Mouse (Mus musculus): ENCODE results near the gene Mthfsd. TPM values are rescaled to one million over a fixed set of nuclear protein-coding genes. Genes with fewer than 3 reads are reported as not detected.

The Mthfsd gene
- polyA plus RNA-seq, 1 experiment from 2014 or later = 50.3 TPM

DNA sequence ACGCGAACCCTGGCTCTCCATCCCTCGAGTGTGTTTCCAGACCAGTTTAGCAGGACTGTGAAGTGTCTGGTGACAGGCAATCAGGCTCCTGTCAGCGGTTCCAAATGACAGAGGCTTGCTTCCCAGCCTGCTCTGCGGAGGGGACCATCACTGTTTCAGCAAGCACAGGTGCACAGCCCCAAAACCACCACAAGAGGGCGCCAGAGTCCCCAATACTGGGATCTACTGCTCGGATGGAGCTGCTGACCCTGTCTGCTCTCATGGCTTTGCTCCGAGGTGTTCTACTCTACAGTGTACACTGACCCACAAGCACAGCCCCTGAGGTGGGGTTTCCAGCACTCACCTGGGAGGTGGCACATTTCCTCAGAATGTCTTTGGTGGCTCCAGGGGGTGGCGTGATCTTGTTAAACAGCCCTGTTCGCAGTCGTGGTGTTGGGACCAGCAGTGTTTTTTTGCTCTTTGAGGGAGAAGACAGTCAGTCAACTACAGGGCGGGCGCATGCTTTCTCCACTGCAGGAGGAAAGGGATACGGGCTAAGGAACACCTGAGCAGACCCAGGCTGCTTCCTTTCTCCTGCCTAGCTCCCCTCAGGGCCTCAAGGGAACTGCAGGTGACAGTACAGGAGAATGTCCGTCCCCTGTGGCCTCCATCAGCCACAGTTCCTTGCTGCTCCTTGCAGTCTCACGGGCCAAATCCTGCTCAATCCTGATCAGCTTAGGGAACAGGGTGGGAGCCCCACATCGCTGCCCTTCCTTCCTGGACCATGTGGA is 4.0 kb downstream of the Mthfsd start:
- Histone ChIP-seq H3K9ac (no peak overlapping the region), H3K36me3 (peaks cover 16% of the 10 kb centered on the region), H3K9me3 (no peaks in the 10 kb centered on the region), H3K4me1 (replicated peaks) (peaks cover 17% of the 10 kb centered on the region), H3K4me3 (no peak overlapping the region), H3K27ac (replicated peaks) (no peak overlapping the region), H3K4me2 (no peak overlapping the region), H3K27me3 (no peaks in the 10 kb centered on the region)
- 52% methylated on average over 17 of the region's 17 CpGs for WGBS
- no peak for ATAC-seq (ENCODE audit: low FRiP score, low read depth)

DNA sequence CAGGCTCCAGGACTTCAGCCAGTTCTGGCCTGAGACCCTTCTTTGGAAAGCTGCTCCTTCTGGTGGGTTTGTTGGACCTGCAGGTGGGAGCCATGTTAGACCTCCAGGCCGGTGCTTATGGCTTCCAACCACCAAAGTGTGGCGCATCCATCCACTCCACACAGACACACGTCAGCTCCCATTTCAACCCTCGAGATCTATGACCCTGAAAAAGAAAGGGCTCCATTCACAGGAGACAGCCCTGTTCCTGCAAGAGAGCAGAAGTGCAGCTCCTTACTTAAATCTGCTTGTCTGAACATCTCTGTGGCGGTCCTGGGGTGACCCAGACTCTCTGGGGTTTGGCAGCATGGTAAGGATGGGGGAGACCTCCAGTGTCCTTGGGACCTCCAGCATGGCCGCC is 14.7 kb downstream of the Mthfsd start:
- H3K27me3 ChIP-seq = peaks cover 56% of the 10 kb centered on the region
- WGBS = 70% methylated on average over 6 of the region's 6 CpGs
- no peak overlapping the region for H3K27ac ChIP-seq (replicated peaks)
- no peak overlapping the region for H3K4me2 ChIP-seq
- H3K9ac ChIP-seq = no peak overlapping the region
- no peak overlapping the region for H3K4me3 ChIP-seq
- H3K36me3 ChIP-seq = peaks cover 15% of the 10 kb centered on the region
- ATAC-seq (ENCODE audit: low FRiP score, low read depth) = no peak
- H3K9me3 ChIP-seq = no peaks in the 10 kb centered on the region
- H3K4me1 ChIP-seq (replicated peaks) = no peaks in the 10 kb centered on the region

DNA sequence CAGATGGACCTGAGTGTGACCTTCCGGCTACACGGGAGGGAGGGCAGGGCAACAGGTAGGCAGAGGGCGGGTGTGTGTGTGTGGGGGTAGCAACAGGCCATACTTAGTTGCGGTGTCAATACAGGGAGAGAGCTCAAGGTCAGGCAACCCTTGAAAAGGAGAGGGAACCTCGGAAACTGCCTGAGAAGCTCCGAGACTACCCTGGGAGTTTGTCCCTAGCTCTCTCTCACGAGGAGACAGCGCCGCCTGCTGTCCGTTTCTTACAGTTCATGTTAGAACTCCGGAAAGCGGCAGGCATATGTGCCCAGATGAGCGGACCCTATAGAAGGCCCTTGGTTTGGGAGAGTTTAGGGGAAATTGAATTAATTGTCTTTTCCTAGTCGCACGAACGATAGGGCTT is 15.6 kb downstream of the Mthfsd start:
- WGBS = 3% methylated on average over 16 of the region's 16 CpGs
- H3K4me1 ChIP-seq (replicated peaks) = no peaks in the 10 kb centered on the region
- H3K4me2 ChIP-seq = no peak overlapping the region
- peak; percentile 67 for ATAC-seq (ENCODE audit: low FRiP score, low read depth)
- no peak overlapping the region for H3K27ac ChIP-seq (replicated peaks)
- peaks cover 57% of the 10 kb centered on the region for H3K27me3 ChIP-seq
- no peak overlapping the region for H3K9ac ChIP-seq
- H3K9me3 ChIP-seq = no peaks in the 10 kb centered on the region
- peaks cover 7% of the 10 kb centered on the region; the same call in 1 of the 2 replicates for H3K36me3 ChIP-seq
- H3K4me3 ChIP-seq = no peak overlapping the region

DNA sequence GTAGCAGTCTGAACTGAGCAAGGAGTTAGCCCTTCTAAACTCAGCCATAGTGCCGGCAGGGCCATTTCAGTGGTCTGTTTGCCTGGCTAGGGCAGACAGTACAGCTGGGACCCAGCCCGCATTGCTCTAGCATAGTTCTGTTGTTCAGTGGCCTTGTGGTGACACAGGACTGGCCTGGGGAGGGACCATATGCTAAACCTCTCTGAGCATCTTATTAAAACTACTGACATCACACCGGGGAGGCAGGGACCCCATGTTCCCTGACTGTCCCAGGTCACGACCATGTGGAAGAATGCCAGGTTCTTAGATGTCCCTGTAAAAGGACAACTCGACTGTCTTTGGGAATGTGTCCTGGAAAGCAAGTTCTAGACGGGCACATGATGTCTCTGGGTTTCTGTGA is 16.1 kb downstream of the Mthfsd start:
- H3K9me3 ChIP-seq = no peaks in the 10 kb centered on the region
- H3K9ac ChIP-seq = no peak overlapping the region
- peaks cover 2% of the 10 kb centered on the region; the same call in 1 of the 2 replicates for H3K36me3 ChIP-seq
- no peak overlapping the region for H3K4me3 ChIP-seq
- 30% methylated on average over 6 of the region's 6 CpGs for WGBS
- peaks cover 62% of the 10 kb centered on the region for H3K27me3 ChIP-seq
- no peak overlapping the region for H3K27ac ChIP-seq (replicated peaks)
- ATAC-seq (ENCODE audit: low FRiP score, low read depth) = peak; percentile 25; the same call in 1 of the 2 replicates
- H3K4me2 ChIP-seq = no peak overlapping the region
- H3K4me1 ChIP-seq (replicated peaks) = no peaks in the 10 kb centered on the region

DNA sequence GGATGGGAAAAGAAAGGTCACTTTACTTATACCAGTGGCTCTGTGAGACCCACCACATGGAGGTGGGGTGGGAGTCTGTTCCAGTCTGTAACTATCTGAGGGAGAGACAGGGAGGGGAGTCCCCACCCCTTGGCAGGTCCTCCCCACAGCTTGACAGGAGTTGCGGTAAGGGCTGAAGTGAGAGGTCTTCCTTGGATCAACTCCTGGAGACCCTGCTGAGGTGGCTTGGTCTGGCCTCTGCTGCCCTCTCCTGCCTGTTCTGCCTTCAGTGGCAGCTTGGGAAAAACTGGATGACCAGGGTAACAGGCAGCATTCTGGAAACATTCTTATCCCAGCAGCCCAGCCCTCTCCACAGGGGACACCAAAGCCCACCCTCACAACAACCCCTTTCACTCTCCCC is 17.5 kb downstream of the Mthfsd start:
- no peak for ATAC-seq (ENCODE audit: low FRiP score, low read depth)
- Histone ChIP-seq H3K4me1 (replicated peaks) (no peaks in the 10 kb centered on the region), H3K27me3 (peaks cover 76% of the 10 kb centered on the region), H3K36me3 (no peaks in the 10 kb centered on the region), H3K4me3 (no peak overlapping the region), H3K27ac (replicated peaks) (no peak overlapping the region), H3K9ac (no peak overlapping the region), H3K4me2 (no peak overlapping the region), H3K9me3 (no peaks in the 10 kb centered on the region)
- 0% methylated on average over 1 of the region's 1 CpGs for WGBS

DNA sequence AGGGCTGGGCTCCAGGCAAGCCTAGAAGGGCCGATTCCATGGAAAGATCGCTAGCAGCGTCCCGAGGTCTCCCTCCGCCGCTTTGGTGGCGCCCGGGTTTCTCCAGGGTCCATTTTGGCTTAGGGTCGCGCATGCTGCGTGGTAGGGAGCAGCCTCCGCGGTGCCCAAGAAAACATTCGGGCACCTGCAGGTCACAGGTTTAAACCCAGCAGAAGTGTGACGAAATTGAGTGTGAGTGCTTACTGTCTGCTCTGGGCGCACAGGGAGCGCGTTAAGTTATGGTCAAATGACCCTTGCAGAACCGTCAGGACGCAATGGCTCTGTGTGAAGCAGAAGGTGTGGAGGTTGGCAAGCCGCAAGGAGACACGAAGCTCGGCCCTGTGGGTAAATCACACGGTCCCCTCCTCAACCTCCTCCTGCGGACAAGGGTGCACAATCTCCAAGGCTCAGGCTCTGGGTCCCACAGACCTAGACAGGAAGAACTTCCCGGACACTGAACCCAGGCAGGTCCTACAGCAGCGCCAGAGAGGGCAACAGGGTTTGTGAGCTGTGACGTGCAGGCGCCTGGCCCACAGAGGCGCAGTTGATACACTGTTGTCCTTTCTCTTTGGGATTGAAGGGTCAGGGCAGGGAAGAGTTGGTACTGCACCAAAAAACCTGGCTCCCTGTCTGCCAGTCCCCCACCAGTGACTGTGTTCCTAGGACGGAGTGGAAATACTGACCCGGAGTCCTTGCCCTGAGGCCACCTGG is 18.4 kb downstream of the Mthfsd start:
- H3K9ac ChIP-seq = no peak overlapping the region
- H3K4me2 ChIP-seq = no peak overlapping the region
- H3K9me3 ChIP-seq = no peaks in the 10 kb centered on the region
- 3% methylated on average over 32 of the region's 32 CpGs for WGBS
- H3K27me3 ChIP-seq = peaks cover 85% of the 10 kb centered on the region
- H3K27ac ChIP-seq (replicated peaks) = no peak overlapping the region
- ATAC-seq (ENCODE audit: low FRiP score, low read depth) = no peak
- H3K4me1 ChIP-seq (replicated peaks) = peaks cover 2% of the 10 kb centered on the region
- H3K36me3 ChIP-seq = no peaks in the 10 kb centered on the region
- no peak overlapping the region for H3K4me3 ChIP-seq

DNA sequence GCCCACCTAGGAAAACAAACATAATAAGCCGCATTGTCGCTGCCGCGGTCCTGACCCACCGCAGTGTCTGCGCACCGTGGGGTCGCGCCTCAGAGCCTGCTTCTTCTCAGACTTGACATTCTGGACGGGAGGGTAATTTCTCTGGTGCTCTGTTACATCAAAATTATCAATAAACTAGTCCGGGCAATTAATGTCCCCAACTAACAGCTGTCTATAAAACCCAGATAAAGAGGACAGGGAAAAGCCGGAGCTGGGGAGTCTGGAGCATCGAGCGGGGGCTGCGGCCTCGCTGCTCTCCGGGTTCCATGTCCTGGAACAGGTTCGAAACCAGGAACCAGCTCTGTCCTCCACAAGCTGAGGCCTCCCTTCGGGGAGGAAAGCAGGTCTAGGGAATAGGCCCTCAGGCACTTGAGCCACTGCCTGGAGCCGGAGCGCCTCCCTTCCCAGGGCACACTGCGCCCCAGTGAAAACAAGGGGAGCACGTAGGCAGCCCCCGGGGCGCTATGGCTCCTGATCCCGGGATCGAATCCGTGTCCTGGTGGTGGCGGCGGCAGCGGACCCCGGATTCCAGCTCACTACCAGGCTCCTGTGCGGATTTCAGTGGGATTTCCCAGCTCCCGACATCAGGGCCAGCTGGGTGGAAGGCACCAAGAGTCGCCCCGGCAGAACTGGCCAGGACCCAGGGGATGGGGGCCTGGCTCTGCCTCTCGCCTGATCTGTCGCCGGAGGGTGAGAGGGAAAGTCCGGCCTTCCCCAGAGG is 19.1 kb downstream of the Mthfsd start:
- no peaks in the 10 kb centered on the region for H3K36me3 ChIP-seq
- peaks cover 9% of the 10 kb centered on the region for H3K4me1 ChIP-seq (replicated peaks)
- H3K4me2 ChIP-seq = no peak overlapping the region
- no peak overlapping the region for H3K9ac ChIP-seq
- 3% methylated on average over 40 of the region's 40 CpGs for WGBS
- no peak for ATAC-seq (ENCODE audit: low FRiP score, low read depth)
- peaks cover 86% of the 10 kb centered on the region for H3K27me3 ChIP-seq
- H3K9me3 ChIP-seq = no peaks in the 10 kb centered on the region
- no peak overlapping the region for H3K4me3 ChIP-seq
- no peak overlapping the region for H3K27ac ChIP-seq (replicated peaks)

DNA sequence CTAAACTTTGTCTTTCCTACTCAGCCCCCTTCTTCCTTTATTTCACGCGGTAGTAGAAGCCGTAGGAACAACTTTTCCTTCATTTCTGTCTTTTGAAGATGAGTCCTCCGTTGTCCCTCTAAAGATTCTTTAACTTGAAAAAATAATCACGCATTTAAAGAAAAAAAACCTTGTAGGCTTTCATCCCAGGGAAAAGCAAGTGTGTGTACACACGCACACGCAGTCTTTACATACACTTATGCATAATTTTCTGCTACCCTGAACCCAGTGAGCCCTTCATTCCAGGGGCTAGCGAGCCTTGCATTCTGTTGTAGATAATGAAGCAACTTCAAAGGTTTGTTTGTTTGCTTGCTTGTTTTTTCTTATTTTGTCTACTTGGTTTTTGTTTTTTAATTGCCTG is 19.9 kb downstream of the Mthfsd start:
- ATAC-seq (ENCODE audit: low FRiP score, low read depth) = no peak

DNA sequence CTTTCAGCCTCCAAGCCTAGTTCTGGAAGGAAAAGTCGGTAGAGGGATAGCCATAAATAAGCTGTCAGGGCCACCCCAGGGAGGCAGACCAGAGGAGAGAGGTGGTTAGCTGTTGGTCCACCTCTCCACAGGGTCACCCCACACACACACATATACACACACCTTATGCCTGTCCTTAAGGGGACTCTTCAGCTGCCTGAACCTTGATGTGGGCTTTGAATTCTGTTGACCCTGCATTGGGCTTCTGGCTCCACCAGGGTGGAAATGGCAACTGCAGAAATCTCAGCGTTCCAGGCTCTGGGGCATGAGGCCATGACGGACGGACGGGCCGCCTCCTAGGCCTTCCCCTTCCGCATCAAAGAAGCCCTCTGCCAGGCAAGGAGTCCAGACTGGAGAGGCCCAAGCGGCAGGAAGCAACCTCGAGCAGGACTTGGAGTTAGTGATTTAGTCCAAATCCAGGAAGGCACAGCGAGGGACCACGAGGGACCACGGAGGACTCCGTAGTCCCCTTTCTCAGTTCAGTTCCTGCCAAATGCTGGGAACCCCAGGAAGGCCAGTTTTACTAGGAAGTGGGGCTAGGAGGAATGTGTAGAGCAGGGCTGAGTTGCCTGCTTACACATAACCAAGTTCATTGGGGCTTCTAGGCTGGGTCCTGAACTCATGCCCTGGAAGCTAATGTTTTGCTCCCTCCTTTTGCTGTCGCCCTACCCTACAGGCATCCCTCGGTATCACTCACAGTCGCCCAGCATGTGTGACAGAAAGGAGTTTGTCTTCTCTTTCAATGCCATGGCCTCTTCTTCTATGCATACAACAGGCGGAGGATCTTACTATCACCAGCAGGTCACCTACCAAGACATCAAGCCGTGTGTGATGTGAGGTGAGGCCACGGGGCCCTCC is 21.9 kb downstream of the Mthfsd start:
- WGBS = 14% methylated on average over 19 of the region's 19 CpGs
- no peaks in the 10 kb centered on the region for H3K9me3 ChIP-seq
- H3K36me3 ChIP-seq = no peaks in the 10 kb centered on the region
- no peak overlapping the region for H3K9ac ChIP-seq
- peaks cover 24% of the 10 kb centered on the region for H3K4me1 ChIP-seq (replicated peaks)
- H3K4me3 ChIP-seq = no peak overlapping the region
- no peak overlapping the region for H3K27ac ChIP-seq (replicated peaks)
- ATAC-seq (ENCODE audit: low FRiP score, low read depth) = no peak
- peaks cover 87% of the 10 kb centered on the region for H3K27me3 ChIP-seq
- no peak overlapping the region for H3K4me2 ChIP-seq

More for the DNA sequence above, 19.9 kb downstream of the Mthfsd start:
- WGBS = 5% methylated on average over 8 of the region's 8 CpGs
- Histone ChIP-seq H3K4me3 (no peak overlapping the region), H3K36me3 (no peaks in the 10 kb centered on the region), H3K4me2 (no peak overlapping the region), H3K9me3 (no peaks in the 10 kb centered on the region), H3K9ac (no peak overlapping the region), H3K4me1 (replicated peaks) (peaks cover 17% of the 10 kb centered on the region), H3K27me3 (peaks cover 86% of the 10 kb centered on the region), H3K27ac (replicated peaks) (no peak overlapping the region)

DNA sequence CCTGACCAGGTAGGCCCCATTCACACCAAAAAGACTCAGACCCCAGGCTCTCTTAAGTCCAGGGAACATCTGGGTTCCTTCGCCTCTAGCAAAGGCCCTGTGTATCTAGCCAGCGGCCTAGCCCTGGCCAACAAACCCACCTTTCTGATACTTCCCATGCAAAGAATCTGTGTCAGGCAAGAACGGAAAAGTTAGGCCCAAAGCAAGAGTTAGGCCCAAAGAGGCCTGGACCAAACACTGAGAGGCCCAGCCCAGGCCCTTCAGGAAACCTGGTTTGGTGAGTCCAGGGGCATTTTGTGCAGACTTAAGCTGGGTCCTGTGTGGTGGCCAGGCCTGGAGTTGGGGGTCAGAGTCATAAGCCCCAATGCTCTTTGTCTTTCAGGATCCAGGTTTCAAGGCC is 22.6 kb downstream of the Mthfsd start:
- ATAC-seq (ENCODE audit: low FRiP score, low read depth) = no peak
- no peak overlapping the region for H3K4me2 ChIP-seq
- H3K9ac ChIP-seq = no peak overlapping the region

DNA sequence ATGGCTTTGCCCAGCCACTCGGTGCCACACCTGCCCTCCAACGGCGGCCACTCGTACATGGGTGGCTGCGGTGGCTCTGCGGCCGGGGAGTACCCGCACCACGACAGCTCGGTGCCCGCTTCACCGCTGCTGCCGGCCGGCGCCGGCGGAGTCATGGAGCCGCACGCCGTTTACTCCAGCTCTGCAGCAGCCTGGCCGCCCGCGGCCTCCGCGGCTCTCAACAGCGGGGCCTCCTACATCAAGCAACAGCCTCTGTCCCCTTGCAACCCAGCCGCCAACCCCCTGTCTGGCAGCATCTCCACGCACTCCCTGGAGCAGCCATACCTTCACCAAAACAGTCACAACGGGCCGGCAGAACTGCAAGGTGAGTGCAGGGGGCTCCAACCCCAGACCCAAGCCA is 23.2 kb downstream of the Mthfsd start:
- Histone ChIP-seq H3K9me3 (no peaks in the 10 kb centered on the region), H3K27ac (replicated peaks) (no peak overlapping the region), H3K9ac (no peak overlapping the region), H3K27me3 (peaks cover 87% of the 10 kb centered on the region), H3K4me2 (peak overlapping the region; percentile 61), H3K36me3 (no peaks in the 10 kb centered on the region), H3K4me1 (replicated peaks) (peaks cover 24% of the 10 kb centered on the region), H3K4me3 (peak overlapping the region; percentile 35)
- WGBS = 2% methylated on average over 30 of the region's 30 CpGs
- ATAC-seq (ENCODE audit: low FRiP score, low read depth) = no peak

More for the DNA sequence above, 22.6 kb downstream of the Mthfsd start:
- Histone ChIP-seq H3K9me3 (no peaks in the 10 kb centered on the region), H3K4me1 (replicated peaks) (peaks cover 24% of the 10 kb centered on the region), H3K36me3 (no peaks in the 10 kb centered on the region), H3K27me3 (peaks cover 87% of the 10 kb centered on the region), H3K27ac (replicated peaks) (no peak overlapping the region), H3K4me3 (no peak overlapping the region)
- 34% methylated on average over 3 of the region's 3 CpGs for WGBS

All from hindbrain, embryonic 15.5 days (tissue).